Mouse (Mus musculus): ENCODE data around the gene Ffar1.
A peak's percentile ranks its signal among the peaks of the same experiment; 100 is the strongest.
"Not testable (repeated sequence)": the region's sequence is repeated elsewhere in the genome, so short reads cannot be mapped to it uniquely, and the experiment has no call there.

Ffar1 gene

DNA sequence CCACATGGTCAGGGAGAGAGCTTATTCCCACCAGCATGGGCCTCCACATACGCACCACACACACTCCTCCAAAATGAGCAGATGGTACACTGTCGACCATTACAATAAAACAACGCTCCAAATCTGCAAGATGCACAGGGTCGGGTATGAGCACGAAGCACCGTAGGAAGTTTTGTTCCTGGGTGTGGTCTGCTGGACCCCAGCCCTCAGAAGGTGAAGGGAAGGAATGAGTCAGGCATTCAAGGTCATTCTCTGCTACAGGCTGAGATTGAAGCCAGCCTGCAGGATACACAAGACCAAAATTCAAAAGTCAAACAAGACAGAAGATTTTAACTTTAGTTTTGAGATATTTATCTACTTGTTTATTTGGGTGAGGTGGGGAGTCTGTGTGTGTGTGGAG is 13.4 kb downstream of the Ffar1 start:
- DNase-seq (ENCODE audit: low spot score) = no peak

DNA sequence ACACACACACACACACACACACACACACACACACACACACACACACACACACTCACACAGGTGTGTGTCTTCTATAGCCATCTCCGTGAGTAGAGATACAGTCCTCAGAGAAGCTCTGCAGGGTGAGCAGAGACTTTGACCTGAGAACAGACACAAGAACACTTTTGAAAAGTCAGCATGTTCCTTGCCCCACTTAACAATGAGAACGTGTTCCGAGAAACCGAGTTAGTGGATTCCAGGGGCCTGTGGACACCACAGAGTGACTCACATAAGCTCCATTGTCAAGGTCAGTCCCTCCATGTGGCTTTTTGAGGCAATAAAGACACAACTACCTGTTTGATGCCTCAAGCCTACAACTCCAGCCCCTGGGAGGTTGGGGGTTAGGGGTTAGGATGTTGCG is 14.0 kb downstream of the Ffar1 start:
- no peak for DNase-seq (ENCODE audit: low spot score)

- DNase-seq (ENCODE audit: low spot score) = no peak
Observed at GRCm38 (mm10) chr7:30846505-30847053, 14.8 kb downstream of the Ffar1 start.

GRCm38 (mm10) chr7:30844676-30845297 is 16.6 kb downstream of the Ffar1 start:
- DNase-seq (ENCODE audit: low spot score) = no peak

DNA sequence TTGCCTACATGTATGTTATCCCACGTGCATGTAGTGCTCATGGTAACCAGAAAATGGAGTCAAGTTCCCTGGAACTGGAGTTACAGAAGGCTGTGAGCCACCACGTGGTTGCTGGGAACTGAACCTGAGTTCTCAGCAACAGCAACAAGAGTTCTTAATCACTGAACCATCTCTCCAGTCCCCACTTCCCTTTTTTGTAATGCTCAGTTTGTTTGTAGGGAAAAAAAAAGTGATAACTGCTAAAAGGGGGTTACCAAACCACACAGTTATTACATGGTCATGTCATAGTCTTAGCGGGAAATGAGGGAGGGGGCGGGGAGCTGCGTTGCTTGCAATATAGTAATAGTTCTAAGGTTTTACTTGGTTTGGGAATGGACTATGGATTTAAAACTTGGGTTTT is 19.3 kb downstream of the Ffar1 start:
- no peak for DNase-seq (ENCODE audit: low spot score)

DNA sequence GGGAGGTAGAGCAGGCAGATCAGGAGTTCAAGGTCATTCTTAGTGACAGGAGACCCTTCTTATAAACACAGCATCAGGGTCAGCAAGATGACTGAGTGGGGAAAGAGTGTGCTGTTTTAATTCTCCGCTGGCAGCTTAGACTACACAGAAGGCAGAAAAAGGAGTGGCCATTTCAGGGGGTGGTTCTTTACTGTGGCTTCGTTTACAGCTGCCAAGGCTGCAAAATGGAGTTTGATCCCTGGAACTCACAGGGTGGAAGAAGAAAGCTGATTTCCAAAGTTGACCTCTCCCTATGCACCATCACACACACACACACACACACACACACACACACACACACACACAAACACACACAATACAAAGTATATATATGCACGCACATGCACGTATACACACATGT is 20.0 kb downstream of the Ffar1 start:
- no peak for DNase-seq (ENCODE audit: low spot score)

- DNase-seq (ENCODE audit: low spot score) = peak; percentile 58
Observed at GRCm38 (mm10) chr7:30840306-30840705, 21.1 kb downstream of the Ffar1 start.

GRCm38 (mm10) chr7:30837277-30837676 is 24.1 kb downstream of the Ffar1 start:
- no peak for DNase-seq (ENCODE audit: low spot score)

DNA sequence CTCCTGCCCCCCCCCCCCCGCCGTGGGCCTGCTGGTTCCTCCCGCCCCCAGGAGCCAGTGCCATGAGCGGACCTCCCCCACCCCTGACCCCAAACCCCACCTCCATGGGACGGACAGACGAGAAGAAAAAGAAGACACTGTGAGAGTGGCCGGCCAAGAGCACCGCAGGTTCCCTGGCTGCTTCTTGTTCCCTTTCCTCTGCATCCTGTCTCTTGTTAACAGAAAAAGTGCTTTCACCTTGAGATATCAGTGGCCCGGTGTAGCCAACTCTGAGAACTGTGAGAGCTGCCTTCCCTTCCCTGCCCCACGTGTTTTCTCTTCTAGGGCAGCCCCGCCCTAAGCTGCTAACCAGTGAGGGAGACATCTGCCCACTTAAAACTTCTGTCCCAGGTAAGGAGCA is 28.7 kb downstream of the Ffar1 start:
- DNase-seq (ENCODE audit: low spot score) = not testable (repeated sequence)

DNA sequence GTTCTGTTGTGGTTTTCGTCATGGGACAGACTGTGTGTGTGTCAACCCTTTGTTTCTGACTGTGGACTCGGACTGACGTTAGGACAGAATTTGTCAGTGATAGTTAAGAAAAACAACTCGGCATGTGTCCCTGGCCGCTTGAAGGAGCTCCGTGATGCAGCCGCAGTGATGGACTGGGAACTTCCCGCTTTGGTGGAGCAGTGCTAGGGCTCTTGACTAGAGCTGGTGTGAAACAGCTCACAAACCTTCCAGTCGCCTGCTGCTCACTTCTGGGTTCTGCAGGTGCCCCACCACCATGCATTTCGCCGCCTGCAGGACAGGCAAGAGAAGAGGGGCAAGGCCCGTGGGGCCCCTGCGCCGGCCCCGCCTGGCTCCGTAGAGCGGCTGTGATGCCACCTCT is 29.1 kb downstream of the Ffar1 start:
- no peak for DNase-seq (ENCODE audit: low spot score)

DNA sequence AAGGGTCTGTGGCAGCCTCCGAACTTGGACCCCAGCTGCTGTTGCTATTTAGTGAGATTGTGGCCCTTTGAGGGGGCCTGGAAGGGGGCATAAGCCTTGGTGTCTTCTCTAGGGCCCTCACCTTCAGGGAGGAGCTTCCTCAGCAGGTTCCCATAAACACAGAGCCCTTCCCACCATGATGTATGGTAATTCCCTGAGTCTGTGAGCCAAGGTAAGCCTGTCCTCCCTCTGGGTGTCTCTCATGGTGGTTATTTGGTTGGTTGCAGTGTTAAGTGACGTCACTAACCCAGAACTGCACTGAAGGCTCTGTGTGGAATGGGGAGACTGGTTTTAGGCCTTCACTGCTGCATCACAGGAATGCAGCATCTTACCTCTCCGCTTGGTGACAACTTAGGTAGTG is 31.9 kb downstream of the Ffar1 start:
- no peak for DNase-seq (ENCODE audit: low spot score)

- DNase-seq (ENCODE audit: low spot score) = not testable (repeated sequence)
Observed at GRCm38 (mm10) chr7:30828871-30829270, 32.5 kb downstream of the Ffar1 start.

GRCm38 (mm10) chr7:30826660-30827059 is 34.7 kb downstream of the Ffar1 start:
- no peak for DNase-seq (ENCODE audit: low spot score)

DNA sequence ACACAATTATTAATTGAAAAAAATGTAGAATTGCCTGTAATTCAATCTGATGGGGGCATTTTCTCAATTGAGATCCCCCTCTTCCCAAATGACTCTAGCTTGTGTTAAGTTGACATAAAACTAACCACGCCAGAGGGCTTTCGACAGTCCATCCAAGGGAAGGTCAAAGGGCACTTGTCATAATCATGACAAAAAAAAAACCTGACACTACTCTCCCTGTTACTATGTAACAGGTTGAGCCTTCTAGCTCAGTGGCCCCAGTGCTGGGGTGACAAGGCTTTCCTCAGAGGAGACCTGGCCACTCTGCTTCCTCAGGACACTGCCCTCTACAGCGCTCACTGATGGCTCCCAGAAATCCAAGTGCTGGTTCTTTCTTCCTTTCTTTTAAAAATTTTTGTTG is 37.1 kb downstream of the Ffar1 start:
- no peak for DNase-seq (ENCODE audit: low spot score)

GRCm38 (mm10) chr7:30823675-30824074 is 37.7 kb downstream of the Ffar1 start, which contains the start of gene Ffar2:
TSS of gene Ffar2 (minus strand) at chr7:30823775.
- DNase-seq (ENCODE audit: low spot score) = no peak

DNA sequence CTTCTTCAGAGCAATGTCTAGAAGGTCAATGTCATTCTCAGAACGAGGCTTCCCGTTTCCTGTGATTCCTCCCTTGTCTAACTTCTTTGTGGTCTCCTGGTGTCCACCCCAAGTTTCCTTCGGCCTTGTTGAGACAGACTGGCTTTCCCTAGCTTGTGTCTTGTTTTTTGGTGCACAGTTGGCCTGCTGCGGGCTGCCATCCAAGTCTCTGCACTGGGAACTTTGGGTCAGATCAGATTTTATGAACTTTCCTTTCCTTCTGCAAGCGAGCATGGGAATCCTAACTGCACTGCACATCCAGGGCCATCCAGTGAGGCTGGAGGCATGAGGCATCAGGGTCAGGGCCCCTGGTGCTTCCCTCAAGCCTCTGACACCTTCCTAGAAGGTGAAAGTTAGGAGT is 39.8 kb downstream of the Ffar1 start:
- DNase-seq (ENCODE audit: low spot score) = no peak

DNA sequence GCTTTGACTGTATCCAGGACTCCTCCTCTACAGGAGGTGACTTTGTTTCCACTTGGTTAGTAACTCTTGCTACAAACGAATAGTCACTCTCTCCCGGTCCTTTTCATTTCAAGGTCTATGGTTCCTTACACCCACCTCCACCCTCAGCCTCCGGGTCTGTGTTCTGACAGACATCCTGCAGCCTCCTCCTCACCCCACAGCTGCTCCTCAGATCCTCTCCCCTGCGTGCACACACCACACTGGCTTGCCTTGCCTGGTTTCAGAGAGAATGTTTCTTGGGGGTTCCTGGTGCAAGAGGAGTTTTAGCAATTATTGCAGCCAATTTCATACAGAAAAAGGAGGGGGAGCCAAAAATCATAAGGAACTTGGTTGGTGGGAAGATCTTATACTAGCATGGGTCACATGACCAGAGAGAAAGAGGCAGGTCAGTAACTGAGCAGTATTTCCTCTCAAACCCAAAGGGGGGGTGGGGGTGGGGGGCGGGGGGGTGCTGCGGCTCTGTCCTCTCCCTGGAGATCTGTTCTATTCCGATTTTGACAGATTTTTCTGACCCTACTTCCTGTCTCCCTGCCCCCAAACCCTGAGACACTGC is 40.4 kb downstream of the Ffar1 start:
- no peak for DNase-seq (ENCODE audit: low spot score)

DNA sequence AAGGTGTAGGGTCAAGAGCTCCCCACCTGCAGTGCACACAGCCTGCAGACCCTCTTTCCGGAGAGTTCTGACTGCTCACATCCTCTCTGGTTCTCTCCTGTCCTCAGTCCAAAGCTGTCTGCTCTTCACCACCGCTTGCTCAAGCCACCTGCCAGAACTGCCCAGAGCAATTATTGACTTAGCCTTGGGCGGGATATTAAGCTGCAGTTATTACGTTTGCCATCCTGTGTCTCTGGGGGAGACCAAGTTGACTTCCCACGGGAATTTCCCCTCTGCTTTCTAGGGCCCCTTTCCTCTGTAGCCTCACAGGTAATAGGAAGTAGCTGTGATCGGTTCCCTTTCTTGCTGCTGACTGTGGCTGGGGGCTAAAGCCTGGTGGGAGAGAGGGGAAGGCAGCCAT is 41.2 kb downstream of the Ffar1 start:
- DNase-seq (ENCODE audit: low spot score) = peak; percentile 26

DNA sequence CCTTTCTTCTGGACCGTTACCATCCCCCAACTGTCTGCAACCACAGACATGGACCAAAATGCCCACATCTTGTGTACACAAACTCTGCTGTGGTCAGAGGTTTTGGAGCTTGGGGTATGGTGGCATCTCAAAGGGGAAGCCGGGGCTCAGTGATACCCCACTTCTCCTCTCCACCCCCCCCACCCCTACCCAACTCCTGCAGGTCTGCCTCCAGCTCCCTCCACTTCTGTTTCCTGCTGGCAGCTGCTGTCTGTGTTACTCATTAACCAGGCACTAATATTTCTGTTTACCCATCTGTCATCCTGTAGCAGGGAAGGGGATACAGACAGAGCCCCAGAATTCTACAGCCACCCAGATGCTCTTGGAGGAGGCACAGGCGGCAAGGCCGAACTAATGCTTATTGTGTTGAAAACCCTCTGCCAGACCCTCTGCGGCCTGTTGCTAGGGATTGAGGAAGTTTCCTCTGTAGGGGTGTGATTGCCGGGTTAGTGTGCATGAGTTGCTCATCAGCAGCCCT is 49.0 kb downstream of the Ffar1 start:
- peak; percentile 47 for DNase-seq (ENCODE audit: low spot score)

DNA sequence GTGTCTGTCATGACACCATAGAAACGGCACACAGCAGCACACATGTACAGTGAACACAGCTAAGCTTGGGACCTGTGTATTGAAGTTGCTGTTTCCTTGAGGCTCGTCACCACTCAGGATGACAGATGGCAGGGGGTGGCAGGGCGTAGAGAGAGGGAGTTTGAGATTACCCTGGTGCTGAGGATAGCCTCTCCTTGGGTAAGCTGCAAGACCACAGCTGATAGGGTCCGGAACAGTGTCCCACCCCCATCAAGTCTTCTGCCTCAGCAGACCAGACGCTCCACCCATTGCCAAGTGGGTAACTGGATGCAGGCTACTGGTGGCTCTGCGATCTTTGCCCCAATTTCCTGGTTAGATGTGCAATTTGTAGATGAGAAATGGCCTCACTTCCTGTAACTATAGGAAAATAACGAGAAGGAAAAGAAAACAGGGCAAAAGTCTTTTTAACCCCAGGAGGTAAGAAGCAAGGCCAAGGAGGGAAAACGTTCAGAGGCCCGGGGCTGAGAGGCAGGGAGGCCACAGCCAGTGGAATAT is 49.5 kb downstream of the Ffar1 start:
- peak; percentile 78 for DNase-seq (ENCODE audit: low spot score)

GRCm38 (mm10) chr7:30810319-30810718 is 51.0 kb downstream of the Ffar1 start:
- DNase-seq (ENCODE audit: low spot score) = no peak

All from MN1 (cell line).